Mouse (Mus musculus) ES-Bruce4 (cell line): ENCODE measurements at regions not wholly inside any gene's neighbourhood (a gene's known extent, or its start where the extent isn't known, plus 50 kb on each side); places are given as distances from the start of the nearest gene placed in this dataset.

Experiments
- CTCF ChIP-seq: IDR thresholded peaks from one replicate; pipeline ENCODE4 v1.8.1; 2011; ENCODE audit warnings: low read depth, low read length
- EP300 ChIP-seq: IDR thresholded peaks from 2 replicates; pipeline ENCODE4 v1.6.1; 2011; ENCODE audit warnings: low read depth, low read length; ENCODE audit not compliant: insufficient read depth
- POLR2A ChIP-seq: IDR thresholded peaks from one replicate; pipeline ENCODE4 v1.8.1; 2011; ENCODE audit warnings: low read length; ENCODE audit not compliant: insufficient read depth

- TF ChIP-seq CTCF (no peak), EP300 (no peak), POLR2A (no peak)
Observed at GRCm38 (mm10) chr14:46596696-46597359, 163.5 kb upstream of the Cdkn3 start.
